In genomic region chr11:99073781-99074180, GRCm38 (mm10) we compare ENCODE assay signal across 30 mouse cellular contexts. TPM values are rescaled to one million over a fixed set of nuclear protein-coding genes. Genes with fewer than 3 reads are reported as not detected.
A peak's percentile ranks its signal among the peaks of the same experiment; 100 is the strongest.
DNase-seq lines count a peak whose midpoint lies in the region; ATAC-seq lines count a peak whose summit lies in the region.
"Had no signal": no experiment of that assay in that cellular context is flagged by ENCODE, and none has a peak within 500 bp of the region (broad histone marks: within the 10 kb centered on the region; RNA-seq: fewer than 3 reads in every experiment).

No protein-coding gene starts in this region.

- WGBS in liver, embryonic 16.5 days (ENCODE audit: insufficient replicate concordance) = 29% methylated on average over 5 of the region's 5 CpGs
- 17% methylated on average over 5 of the region's 5 CpGs for WGBS in liver, embryonic 12.5 days (ENCODE audit: insufficient replicate concordance)
- WGBS in embryonic facial prominence, embryonic 13.5 days = 55% methylated on average over 5 of the region's 5 CpGs
- 50% methylated on average over 5 of the region's 5 CpGs for WGBS in limb, embryonic 12.5 days

- no peaks in the 10 kb centered on the region for H3K9me3 ChIP-seq in liver, embryonic 16.5 days (replicated peaks; ENCODE audit: control insufficient read depth, low read length)
- H3K9me3 ChIP-seq in liver, embryonic 12.5 days (replicated peaks) = no peaks in the 10 kb centered on the region
- H3K9me3 ChIP-seq in embryonic facial prominence, embryonic 13.5 days = no peaks in the 10 kb centered on the region
- H3K9me3 ChIP-seq in limb, embryonic 12.5 days = no peaks in the 10 kb centered on the region
- H3K9me3 ChIP-seq: forebrain, embryonic 15.5 days; heart, embryonic 15.5 days; kidney, embryonic 15.5 days; lung, embryonic 15.5 days; neural tube, embryonic 12.5 days had no signal

- no peak overlapping the region for H3K4me2 ChIP-seq in liver, embryonic 16.5 days (ENCODE audit: low read depth, low read length)
- H3K4me2 ChIP-seq in liver, embryonic 12.5 days = no peak overlapping the region
- H3K4me2 ChIP-seq in embryonic facial prominence, embryonic 13.5 days = no peak overlapping the region
- H3K4me2 ChIP-seq in limb, embryonic 12.5 days = no peak overlapping the region
- H3K4me2 ChIP-seq: forebrain, embryonic 15.5 days; heart, embryonic 15.5 days; kidney, embryonic 15.5 days; lung, embryonic 15.5 days; midbrain, embryonic 11.5 days; neural tube, embryonic 12.5 days had no signal

- no peak for DNase-seq in thymus, postnatal 36 days
- DNase-seq in left cerebral cortex, adult 8-10 months (ENCODE audit: low spot score in 2 of 2) = no peak
- DNase-seq: adrenal gland, adult 8-10 months; cerebellum, adult 18-20 months; cerebellum, postnatal 14 days; heart, adult 11 months; kidney, postnatal 36 days; left cerebral cortex, postnatal 4 days; lung, postnatal 4 days; retina, postnatal 1 day; right cerebral cortex, postnatal 25 days; spleen, adult 18-20 months had no signal

- H3K36me3 ChIP-seq in liver, embryonic 16.5 days (ENCODE audit: control insufficient read depth, insufficient read depth) = no peaks in the 10 kb centered on the region
- no peaks in the 10 kb centered on the region for H3K36me3 ChIP-seq in liver, embryonic 12.5 days
- H3K36me3 ChIP-seq in embryonic facial prominence, embryonic 13.5 days = no peaks in the 10 kb centered on the region
- H3K36me3 ChIP-seq in limb, embryonic 12.5 days = no peaks in the 10 kb centered on the region
- H3K36me3 ChIP-seq: forebrain, embryonic 15.5 days; heart, embryonic 15.5 days; kidney, embryonic 15.5 days; lung, embryonic 15.5 days; neural tube, embryonic 12.5 days had no signal

- H3K27me3 ChIP-seq in liver, embryonic 16.5 days (ENCODE audit: control insufficient read depth, insufficient read depth, low read depth, low read length) = no peaks in the 10 kb centered on the region
- H3K27me3 ChIP-seq in liver, embryonic 12.5 days (replicated peaks) = peaks cover 3% of the 10 kb centered on the region; the same call in 1 of the 2 replicates
- H3K27me3 ChIP-seq in embryonic facial prominence, embryonic 13.5 days = no peaks in the 10 kb centered on the region
- no peaks in the 10 kb centered on the region for H3K27me3 ChIP-seq in limb, embryonic 12.5 days
- H3K27me3 ChIP-seq: forebrain, embryonic 15.5 days; heart, embryonic 15.5 days; kidney, embryonic 15.5 days; lung, embryonic 15.5 days; neural tube, embryonic 12.5 days had no signal

- ATAC-seq in liver, embryonic 16.5 days (ENCODE audit: low read depth) = 0 out of 2 replicates have a peak, but pooled peaks have one; percentile 9
- no peak for ATAC-seq in liver, embryonic 12.5 days
- no peak for ATAC-seq in embryonic facial prominence, embryonic 13.5 days (ENCODE audit: insufficient number of reproducible peaks, insufficient read depth, low FRiP score, low TSS enrichment, low read depth)
- no peak for ATAC-seq in limb, embryonic 12.5 days (ENCODE audit: insufficient number of reproducible peaks, insufficient read depth, low FRiP score, low TSS enrichment, low read depth)
- peak; percentile 71 for ATAC-seq in monocyte, adult 5-6 weeks (replicated peaks; ENCODE audit: insufficient number of reproducible peaks, low FRiP score, low TSS enrichment, poor library complexity, severe bottlenecking)
- ATAC-seq: activated CD4-positive, CD25-positive, alpha-beta regulatory T cell, adult 4 months; forebrain, embryonic 15.5 days; hindbrain, postnatal 0 days; intestine, postnatal 0 days had no signal

- H3K9ac ChIP-seq in liver, embryonic 16.5 days (ENCODE audit: low read depth, low read length) = no peak overlapping the region
- H3K9ac ChIP-seq in liver, embryonic 12.5 days = no peak overlapping the region
- no peak overlapping the region for H3K9ac ChIP-seq in embryonic facial prominence, embryonic 13.5 days
- H3K9ac ChIP-seq in limb, embryonic 12.5 days (replicated peaks) = no peak overlapping the region
- H3K9ac ChIP-seq: forebrain, embryonic 15.5 days; heart, embryonic 15.5 days; kidney, embryonic 15.5 days; liver, embryonic 14.5 days; lung, embryonic 15.5 days; neural tube, embryonic 12.5 days had no signal

- no peak overlapping the region for H3K4me3 ChIP-seq in liver, embryonic 16.5 days (ENCODE audit: low read depth, low read length)
- no peak overlapping the region for H3K4me3 ChIP-seq in liver, embryonic 12.5 days
- H3K4me3 ChIP-seq in embryonic facial prominence, embryonic 13.5 days = no peak overlapping the region
- no peak overlapping the region for H3K4me3 ChIP-seq in limb, embryonic 12.5 days (replicated peaks)
- H3K4me3 ChIP-seq: forebrain, embryonic 15.5 days; heart, embryonic 15.5 days; kidney, embryonic 15.5 days; lung, embryonic 15.5 days; neural tube, embryonic 12.5 days had no signal

- no peaks in the 10 kb centered on the region for H3K4me1 ChIP-seq in liver, embryonic 16.5 days (ENCODE audit: control insufficient read depth, low read depth, low read length)
- H3K4me1 ChIP-seq in liver, embryonic 12.5 days = no peaks in the 10 kb centered on the region
- H3K4me1 ChIP-seq in embryonic facial prominence, embryonic 13.5 days = peaks cover 72% of the 10 kb centered on the region
- H3K4me1 ChIP-seq in limb, embryonic 12.5 days (replicated peaks) = peaks cover 72% of the 10 kb centered on the region
- H3K4me1 ChIP-seq: forebrain, embryonic 15.5 days; heart, embryonic 15.5 days; lung, embryonic 15.5 days had no signal

- no peak overlapping the region for H3K27ac ChIP-seq in liver, embryonic 16.5 days (ENCODE audit: low read length)
- H3K27ac ChIP-seq in liver, embryonic 12.5 days = no peak overlapping the region
- H3K27ac ChIP-seq in embryonic facial prominence, embryonic 13.5 days = peak overlapping the region; percentile 90
- peak overlapping the region; percentile 91 for H3K27ac ChIP-seq in limb, embryonic 12.5 days
- H3K27ac ChIP-seq: forebrain, embryonic 15.5 days; heart, embryonic 15.5 days; hindbrain, postnatal 0 days; kidney, embryonic 15.5 days; liver, embryonic 14.5 days; lung, embryonic 15.5 days; neural tube, embryonic 12.5 days had no signal

RNA-seq across cellular contexts. Expression of gene Tns4, which starts 15.3 kb away (rescaled TPM):
- polyA plus RNA-seq in liver, embryonic 16.5 days (2015; fragmentation: Nextera tagmentation; extraction: Ambion mirVana) = 0.19 and 0.21 TPM in 2 replicates
- 0.17 and 0.39 TPM in 2 replicates for polyA plus RNA-seq in liver, embryonic 12.5 days (2016; fragmentation: Nextera tagmentation; extraction: Ambion mirVana)
- 0.53 and 0.73 TPM in 2 replicates for polyA plus RNA-seq in embryonic facial prominence, embryonic 13.5 days (2015; fragmentation: Nextera tagmentation; extraction: Ambion mirVana)
- 0.65 and 0.73 TPM in 2 replicates for polyA plus RNA-seq in limb, embryonic 12.5 days (2016; fragmentation: Nextera tagmentation; extraction: Ambion mirVana)
- total RNA-seq in monocyte, adult 5-6 weeks (2017) = 4.1 to 6.4 TPM (median 4.2 TPM) in 3 replicates
- under 1 TPM; 0.22 to 0.72 (median 0.44) TPM for total RNA-seq in left cerebral cortex, adult 8-10 months (2022)
- total RNA-seq: gastrocnemius, adult 8-10 months; hematopoietic stem cell, adult 5-6 weeks; left cerebral cortex, postnatal 4 days; MEL had no signal
- polyA plus RNA-seq: activated CD4-positive, CD25-positive, alpha-beta regulatory T cell, adult 4 months; forebrain, embryonic 15.5 days had no signal

RNA-seq across cellular contexts. Expression of gene Igfbp4, which starts 32.7 kb away (rescaled TPM):
- polyA plus RNA-seq in liver, embryonic 16.5 days (2015; fragmentation: Nextera tagmentation; extraction: Ambion mirVana) = 277 and 302 TPM in 2 replicates
- 236 TPM in 2 replicates for polyA plus RNA-seq in liver, embryonic 12.5 days (2016; fragmentation: Nextera tagmentation; extraction: Ambion mirVana)
- polyA plus RNA-seq in embryonic facial prominence, embryonic 13.5 days (2015; fragmentation: Nextera tagmentation; extraction: Ambion mirVana) = 1,128 and 1,158 TPM in 2 replicates
- 1,037 and 1,115 TPM in 2 replicates for polyA plus RNA-seq in limb, embryonic 12.5 days (2016; fragmentation: Nextera tagmentation; extraction: Ambion mirVana)
- total RNA-seq in monocyte, adult 5-6 weeks (2017) = 0.43 to 5.5 TPM (median 1.2 TPM) in 3 replicates
- total RNA-seq in left cerebral cortex, adult 8-10 months (2022) = 10 to 100 TPM; 66.1 to 77.1 (median 71.3) TPM

RNA-seq across cellular contexts. Expression of gene Top2a, which starts 49.8 kb away (rescaled TPM):
- polyA plus RNA-seq in liver, embryonic 16.5 days (2015; fragmentation: Nextera tagmentation; extraction: Ambion mirVana) = 189 and 201 TPM in 2 replicates
- 249 and 261 TPM in 2 replicates for polyA plus RNA-seq in liver, embryonic 12.5 days (2016; fragmentation: Nextera tagmentation; extraction: Ambion mirVana)
- polyA plus RNA-seq in embryonic facial prominence, embryonic 13.5 days (2015; fragmentation: Nextera tagmentation; extraction: Ambion mirVana) = 272 and 279 TPM in 2 replicates
- 347 and 362 TPM in 2 replicates for polyA plus RNA-seq in limb, embryonic 12.5 days (2016; fragmentation: Nextera tagmentation; extraction: Ambion mirVana)
- 14.1 to 26.1 TPM (median 15.5 TPM) in 3 replicates for total RNA-seq in monocyte, adult 5-6 weeks (2017)
- total RNA-seq in left cerebral cortex, adult 8-10 months (2022) = 1 to 10 TPM in 3 of 4 experiments, under 1 TPM in 1; 0.94 to 2.5 (median 1.4) TPM

Comparison
In these comparisons a context has a peak if more than half of its experiments do, and no peak if none do; other contexts are left out.
1. ATAC-seq: peak in liver, embryonic 16.5 days (single experiment) and monocyte, adult 5-6 weeks (single experiment); none in liver, embryonic 12.5 days (single experiment), embryonic facial prominence, embryonic 13.5 days (single experiment) and limb, embryonic 12.5 days (single experiment).
2. H3K27ac ChIP-seq: peak in embryonic facial prominence, embryonic 13.5 days (single experiment) and limb, embryonic 12.5 days (single experiment); none in liver, embryonic 16.5 days (single experiment) and liver, embryonic 12.5 days (single experiment).